Mouse (Mus musculus) stomach, embryonic 16.5 days (tissue): Measurements from ENCODE around the gene Ilkap. TPM values are rescaled to one million over a fixed set of nuclear protein-coding genes. Genes with fewer than 3 reads are reported as not detected.
A peak's percentile ranks its signal among the peaks of the same experiment; 100 is the strongest.

Experiments
- ATAC-seq: fragments of 200-750 bp; cut with Nextera tagmentation; 2 replicates; pipeline ENCODE4 v1.8.0; 2017; ENCODE audit warnings: moderate number of reproducible peaks, moderate TSS enrichment; ENCODE audit not compliant: insufficient read depth, low FRiP score
- H3K27ac ChIP-seq: fragments of 300-500 bp; sonication (generic); 2 replicates; pipeline ENCODE4 v1.5.1; 2014; ENCODE audit warnings: low read length
- H3K27me3 ChIP-seq: fragments of 300-500 bp; sonication (generic); 2 replicates; pipeline ENCODE4 v1.6.1; 2014; ENCODE audit warnings: low read length, control low read depth, mixed read lengths; ENCODE audit not compliant: control insufficient read depth, insufficient read depth
- H3K36me3 ChIP-seq: fragments of 300-500 bp; sonication (generic); 2 replicates; pipeline ENCODE4 v1.6.1; 2014; ENCODE audit warnings: low read length; ENCODE audit not compliant: control insufficient read depth, insufficient read depth
- H3K4me1 ChIP-seq: fragments of 300-500 bp; sonication (generic); 2 replicates; pipeline ENCODE4 v1.6.1; 2014; ENCODE audit warnings: low read length, control low read depth, mixed read lengths; ENCODE audit not compliant: control insufficient read depth, insufficient read depth
- H3K4me2 ChIP-seq: fragments of 300-500 bp; sonication (generic); 2 replicates; pipeline ENCODE4 v1.6.1; 2014; ENCODE audit warnings: low read depth, low read length, mixed read lengths
- H3K4me3 ChIP-seq: fragments of 300-500 bp; sonication (generic); replicated peaks from 2 replicates; pipeline ENCODE4 v1.5.1; 2014; ENCODE audit warnings: mild to moderate bottlenecking, low read length
- H3K9ac ChIP-seq: fragments of 300-500 bp; sonication (generic); 2 replicates; pipeline ENCODE4 v1.6.1; 2014; ENCODE audit warnings: low read length
- H3K9me3 ChIP-seq: fragments of 300-500 bp; sonication (generic); replicated peaks from 2 replicates; pipeline ENCODE4 v1.6.1; 2016; ENCODE audit warnings: low read length, control low read depth; ENCODE audit not compliant: control insufficient read depth
- WGBS: fragments of 180-500 bp; shearing (Covaris S2); extraction: QIAGEN DNeasy Blood & Tissue Kit; methylation state at CpG from one replicate; pipeline ENCODE4 v1.1.7; 2014; 5-methylcytosine and 5-hydroxymethylcytosine counted together
- polyA plus RNA-seq: library from polyadenylated mRNA; unstranded; fragments of >200 nt; fragmentation: Nextera tagmentation; extraction: Ambion mirVana; gene quantifications from 2 replicates; pipeline ENCODE4 v1.2.1, GENCODE M21; 2015

The Ilkap gene
- polyA plus RNA-seq, 1 experiment from 2014 or later, result 113 TPM

GRCm38 (mm10) chr1:91370055-91370454 is 28.6 kb downstream of the Ilkap start:
- H3K4me2 ChIP-seq, result no peak overlapping the region
- H3K27ac ChIP-seq, result no peak overlapping the region
- ATAC-seq, result no peak
- H3K4me3 ChIP-seq, result no peak overlapping the region
- 80% methylated on average over 23 of the region's 23 CpGs for WGBS
- peaks cover 9% of the 10 kb centered on the region; the same call in 1 of the 2 replicates for H3K36me3 ChIP-seq
- H3K4me1 ChIP-seq, result peaks cover 4% of the 10 kb centered on the region; the same call in 1 of the 2 replicates
- H3K9ac ChIP-seq, result no peak overlapping the region
- no peaks in the 10 kb centered on the region for H3K27me3 ChIP-seq
- H3K9me3 ChIP-seq, result no peaks in the 10 kb centered on the region

- Histone ChIP-seq H3K4me2 (no peak overlapping the region), H3K36me3 (peaks cover 4% of the 10 kb centered on the region; the same call in 1 of the 2 replicates), H3K4me1 (peaks cover 4% of the 10 kb centered on the region; the same call in 1 of the 2 replicates), H3K9ac (no peak overlapping the region), H3K27me3 (no peaks in the 10 kb centered on the region), H3K27ac (no peak overlapping the region), H3K9me3 (no peaks in the 10 kb centered on the region), H3K4me3 (no peak overlapping the region)
- 47% methylated on average over 4 of the region's 4 CpGs for WGBS
- no peak for ATAC-seq
Measured at GRCm38 (mm10) chr1:91369408-91369807, 29.2 kb downstream of the Ilkap start.

DNA sequence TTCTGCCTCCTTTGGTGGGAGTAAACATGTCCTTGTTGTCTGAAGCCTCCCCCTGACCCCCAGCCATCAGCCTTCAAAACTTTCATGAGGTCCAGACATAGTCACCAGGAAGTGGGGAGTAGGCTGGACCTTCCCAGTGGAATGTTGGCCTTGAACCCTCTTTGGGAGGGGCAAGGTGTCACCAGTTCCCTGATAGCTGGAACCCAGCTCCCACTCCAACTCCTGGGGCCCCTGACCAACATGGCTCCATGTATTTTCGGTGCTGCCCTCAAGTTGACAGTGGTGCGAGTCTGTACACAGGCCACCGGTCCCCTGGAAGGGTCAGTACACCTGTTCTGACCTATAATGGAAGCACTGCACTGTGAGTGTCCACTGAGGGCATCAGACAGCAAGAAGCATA is 31.3 kb downstream of the Ilkap start:
- Histone ChIP-seq H3K9ac (no peak overlapping the region), H3K4me3 (no peak overlapping the region), H3K27ac (no peak overlapping the region), H3K4me1 (peaks cover 4% of the 10 kb centered on the region; the same call in 1 of the 2 replicates), H3K4me2 (peak overlapping the region; percentile 99), H3K27me3 (no peaks in the 10 kb centered on the region), H3K36me3 (peaks cover 4% of the 10 kb centered on the region; the same call in 1 of the 2 replicates), H3K9me3 (no peaks in the 10 kb centered on the region)
- ATAC-seq, result no peak
- WGBS, result 96% methylated on average over 3 of the region's 3 CpGs

- peak within 1 kb of the TSS; percentile 60 for H3K27ac ChIP-seq
- H3K36me3 ChIP-seq, result 0 out of 2 replicates have a peak, but pooled peaks cover 4% of the 10 kb centered on the region
- 1% methylated on average over 65 of the region's 68 CpGs for WGBS
- peak within 1 kb of the TSS; percentile 56 for H3K4me3 ChIP-seq
- H3K27me3 ChIP-seq, result no peaks in the 10 kb centered on the region
- peak; percentile 75 for ATAC-seq
- peak within 1 kb of the TSS; percentile 78 for H3K9ac ChIP-seq
- no peaks in the 10 kb centered on the region for H3K9me3 ChIP-seq
- H3K4me1 ChIP-seq, result peaks cover 4% of the 10 kb centered on the region; the same call in 1 of the 2 replicates
- H3K4me2 ChIP-seq, result peak within 1 kb of the TSS; percentile 99
Measured at GRCm38 (mm10) chr1:91366215-91367108, 32.2 kb downstream of the Ilkap start, which contains the start of gene Erfe. Gene Erfe (plus strand): TSS chr1:91366430.

DNA sequence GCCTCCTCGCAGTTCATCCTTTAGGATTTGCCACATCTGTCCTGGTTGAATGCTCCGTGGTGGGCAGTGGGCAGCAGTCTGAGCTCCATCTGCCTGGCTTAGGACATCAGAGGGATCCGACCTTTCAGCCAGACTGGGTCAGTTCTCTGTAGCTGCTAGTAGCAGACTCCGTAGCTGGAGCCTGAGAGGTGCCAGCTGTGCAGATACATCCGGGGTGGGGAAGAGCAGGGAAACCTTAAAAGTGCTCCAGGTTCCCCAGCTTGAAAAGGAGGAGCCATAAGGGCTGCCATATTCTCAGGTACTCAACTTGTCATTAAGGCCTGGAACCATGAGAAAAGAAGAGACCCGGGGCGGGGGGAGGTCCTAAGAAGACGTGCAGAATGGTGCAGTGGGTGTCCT is 32.8 kb downstream of the Ilkap start:
- H3K27me3 ChIP-seq, result no peaks in the 10 kb centered on the region
- peak overlapping the region; percentile 99 for H3K4me2 ChIP-seq
- H3K9me3 ChIP-seq, result no peaks in the 10 kb centered on the region
- peaks cover 4% of the 10 kb centered on the region; the same call in 1 of the 2 replicates for H3K4me1 ChIP-seq
- peak overlapping the region; percentile 78 for H3K9ac ChIP-seq
- WGBS, result 31% methylated on average over 8 of the region's 8 CpGs
- 0 out of 2 replicates have a peak, but pooled peaks cover under 1% of the 10 kb centered on the region for H3K36me3 ChIP-seq
- peak overlapping the region; percentile 56 for H3K4me3 ChIP-seq
- H3K27ac ChIP-seq, result no peak overlapping the region
- ATAC-seq, result peak; percentile 4; the same call in 1 of the 2 replicates

DNA sequence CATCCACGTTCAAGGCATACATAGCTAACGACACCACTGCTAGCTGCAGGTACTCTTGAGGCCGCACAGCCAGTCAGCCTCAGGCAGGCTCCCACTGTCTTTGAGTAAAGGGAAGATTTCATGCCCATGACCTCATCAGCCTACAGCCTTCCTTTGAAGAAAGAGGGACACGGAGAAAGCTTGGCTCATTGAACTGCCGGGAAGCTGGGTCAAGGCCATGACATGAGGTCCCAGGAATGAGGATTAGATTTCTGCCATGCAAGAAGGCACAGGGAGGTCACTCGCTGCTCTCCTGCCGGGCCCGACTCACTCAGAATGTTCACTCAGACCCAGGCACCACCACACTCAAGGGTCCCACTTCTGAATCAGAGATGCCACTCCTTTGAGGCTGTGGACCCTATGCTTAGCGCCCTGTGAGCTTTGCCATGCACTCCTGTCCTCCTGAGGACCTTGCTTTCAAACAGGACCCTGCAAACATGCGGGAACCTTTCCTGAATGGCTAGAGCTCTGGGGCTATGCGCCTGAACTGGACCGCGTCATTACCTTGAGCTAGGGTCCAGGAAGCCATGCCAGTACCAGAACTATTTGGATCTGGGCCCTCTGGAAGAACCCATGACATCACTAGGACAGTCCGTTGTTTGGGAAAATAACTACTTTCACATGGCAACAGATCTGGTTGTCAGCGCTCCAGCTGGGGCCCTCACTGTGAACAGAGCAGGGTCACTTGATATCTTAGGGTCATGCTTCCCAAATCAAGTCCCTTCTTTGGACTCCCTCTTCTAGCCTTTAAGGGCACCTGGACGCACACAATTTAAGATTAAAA is 33.6 kb downstream of the Ilkap start:
- Histone ChIP-seq H3K4me2 (no peak overlapping the region), H3K4me3 (no peak overlapping the region), H3K9me3 (no peaks in the 10 kb centered on the region), H3K4me1 (peaks cover 4% of the 10 kb centered on the region; the same call in 1 of the 2 replicates), H3K9ac (no peak overlapping the region), H3K27ac (no peak overlapping the region), H3K36me3 (no peaks in the 10 kb centered on the region), H3K27me3 (no peaks in the 10 kb centered on the region)
- WGBS, result 93% methylated on average over 16 of the region's 16 CpGs
- no peak for ATAC-seq

DNA sequence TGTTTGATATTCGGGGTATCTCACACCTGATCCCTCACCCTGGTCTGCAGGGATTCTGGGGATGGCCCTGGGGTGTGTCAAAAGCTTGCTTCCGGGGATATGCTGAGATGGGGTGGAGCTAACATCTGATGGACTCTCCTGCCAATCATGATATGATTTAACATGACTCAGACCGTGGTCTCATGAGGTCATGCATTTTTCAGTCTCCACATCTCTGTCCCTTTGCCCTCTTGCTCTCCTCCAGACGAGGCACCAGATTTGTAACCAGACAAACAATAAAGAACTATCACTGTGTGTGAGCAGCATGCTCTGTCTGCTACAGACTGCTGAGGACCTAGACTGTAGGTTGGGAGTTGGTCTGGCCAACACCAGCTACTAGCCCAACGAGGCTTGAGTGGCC is 36.5 kb downstream of the Ilkap start:
- no peak overlapping the region for H3K4me3 ChIP-seq
- no peak overlapping the region for H3K4me2 ChIP-seq
- H3K27ac ChIP-seq, result no peak overlapping the region
- no peak for ATAC-seq
- H3K9me3 ChIP-seq, result no peaks in the 10 kb centered on the region
- H3K36me3 ChIP-seq, result no peaks in the 10 kb centered on the region
- no peaks in the 10 kb centered on the region for H3K27me3 ChIP-seq
- no peak overlapping the region for H3K9ac ChIP-seq
- H3K4me1 ChIP-seq, result peaks cover 4% of the 10 kb centered on the region; the same call in 1 of the 2 replicates
- WGBS, result 74% methylated on average over 5 of the region's 5 CpGs

DNA sequence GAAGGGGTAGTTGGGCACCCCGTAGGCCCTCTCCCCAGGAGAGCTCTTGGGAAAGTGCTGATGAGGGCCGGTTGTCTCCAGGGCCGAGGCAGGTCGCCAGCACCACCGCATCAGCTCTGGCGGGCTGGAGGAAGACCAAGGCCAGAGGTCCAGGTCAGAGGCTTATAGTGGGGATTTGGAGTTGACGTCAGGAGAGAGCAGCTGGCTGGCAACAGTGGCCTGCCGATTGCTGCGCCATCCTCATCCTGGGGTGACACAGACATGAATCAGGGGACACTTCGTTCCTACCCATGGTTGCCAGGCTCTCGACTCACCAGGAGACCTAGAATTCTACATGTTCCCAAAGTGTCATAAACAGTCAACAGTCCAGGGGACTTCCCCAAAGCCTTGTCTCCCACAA is 42.5 kb downstream of the Ilkap start:
- no peaks in the 10 kb centered on the region for H3K27me3 ChIP-seq
- no peak overlapping the region for H3K4me2 ChIP-seq
- ATAC-seq, result no peak
- no peaks in the 10 kb centered on the region for H3K36me3 ChIP-seq
- WGBS, result 77% methylated on average over 11 of the region's 11 CpGs
- H3K4me3 ChIP-seq, result no peak overlapping the region
- no peak overlapping the region for H3K27ac ChIP-seq
- H3K4me1 ChIP-seq, result no peaks in the 10 kb centered on the region
- H3K9ac ChIP-seq, result no peak overlapping the region
- H3K9me3 ChIP-seq, result no peaks in the 10 kb centered on the region
